In the genomic region with DNA sequence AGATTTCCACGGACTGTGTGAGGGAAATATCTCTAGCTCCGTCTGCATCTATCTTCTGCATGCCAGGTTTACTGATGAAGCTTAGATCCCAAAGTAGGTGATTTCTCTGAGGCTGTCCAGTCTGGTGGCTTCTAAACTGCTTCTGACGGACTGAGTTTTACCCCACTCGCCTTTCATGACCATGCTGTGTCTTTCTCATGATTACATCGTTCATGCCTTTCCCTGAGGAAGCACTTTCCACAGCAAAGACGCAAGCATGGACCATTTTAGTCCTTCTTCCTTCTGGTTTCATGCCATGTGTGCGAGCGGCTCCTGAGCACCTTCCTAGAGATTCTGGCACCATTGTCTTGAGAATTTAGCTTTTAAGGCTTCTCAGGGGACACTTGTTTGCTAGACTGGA, we compare ENCODE assay signal across 19 mouse cellular contexts.
DNase-seq lines count a peak whose midpoint lies in the region; ATAC-seq and TF ChIP-seq lines count a peak whose summit lies in the region.
"Had no signal": no experiment of that assay in that cellular context is flagged by ENCODE, and none has a peak within 500 bp of the region (broad histone marks: within the 10 kb centered on the region; RNA-seq: fewer than 3 reads in every experiment).

No protein-coding gene starts in this region.

- H3K4me2 ChIP-seq in embryonic facial prominence, embryonic 15.5 days (replicated peaks), result no peak overlapping the region
- no peak overlapping the region for H3K4me2 ChIP-seq in limb, embryonic 15.5 days
- H3K4me2 ChIP-seq in hindbrain, embryonic 11.5 days (replicated peaks; ENCODE audit: low read depth, low read length), result no peak overlapping the region
- H3K4me2 ChIP-seq: forebrain, embryonic 13.5 days; heart, embryonic 13.5 days; hindbrain, embryonic 12.5 days had no signal

- no peaks in the 10 kb centered on the region for H3K9me3 ChIP-seq in embryonic facial prominence, embryonic 15.5 days (replicated peaks)
- H3K9me3 ChIP-seq in limb, embryonic 15.5 days, result no peaks in the 10 kb centered on the region
- H3K9me3 ChIP-seq in hindbrain, embryonic 11.5 days (ENCODE audit: control insufficient read depth, low read length), result no peaks in the 10 kb centered on the region
- H3K9me3 ChIP-seq: forebrain, embryonic 13.5 days; heart, embryonic 13.5 days; hindbrain, embryonic 12.5 days had no signal

- 84% methylated on average over 8 of the region's 8 CpGs for WGBS in embryonic facial prominence, embryonic 15.5 days
- 61% methylated on average over 8 of the region's 8 CpGs for WGBS in limb, embryonic 15.5 days
- WGBS in hindbrain, embryonic 11.5 days, result 92% methylated on average over 8 of the region's 8 CpGs

- H3K36me3 ChIP-seq in embryonic facial prominence, embryonic 15.5 days, result no peaks in the 10 kb centered on the region
- no peaks in the 10 kb centered on the region for H3K36me3 ChIP-seq in limb, embryonic 15.5 days
- no peaks in the 10 kb centered on the region for H3K36me3 ChIP-seq in hindbrain, embryonic 11.5 days (ENCODE audit: control insufficient read depth, insufficient read depth, low read length)
- H3K36me3 ChIP-seq: heart, embryonic 13.5 days; hindbrain, embryonic 12.5 days had no signal

- DNase-seq in gastrocnemius, adult 2 months, result no peak
- DNase-seq in gastrocnemius, postnatal 10 days, result no peak
- DNase-seq in 3T3-L1 (ENCODE audit: low read depth, low spot score), result peak; percentile 55
- DNase-seq in hindbrain, embryonic 11.5 days (ENCODE audit: low spot score), result no peak
- DNase-seq: adrenal gland, adult 8-10 months; cerebellum, adult 18-20 months; cerebellum, adult 9-11 months; cerebellum, postnatal 36 days; forebrain, postnatal 0 days; gastrocnemius, postnatal 14 days; heart, postnatal 36 days; kidney, adult 18-20 months had no signal

- no peak for TF ChIP-seq CTCF in gastrocnemius, adult 2 months (IDR thresholded peaks at IDR 0.05)

- no peak overlapping the region for H3K4me3 ChIP-seq in gastrocnemius, adult 2 months
- no peak overlapping the region for H3K4me3 ChIP-seq in embryonic facial prominence, embryonic 15.5 days (replicated peaks)
- no peak overlapping the region for H3K4me3 ChIP-seq in limb, embryonic 15.5 days
- H3K4me3 ChIP-seq in hindbrain, embryonic 11.5 days (ENCODE audit: low read depth, low read length), result no peak overlapping the region
- H3K4me3 ChIP-seq: forebrain, embryonic 13.5 days; heart, embryonic 13.5 days; hindbrain, embryonic 12.5 days had no signal

- H3K9ac ChIP-seq in embryonic facial prominence, embryonic 15.5 days, result no peak overlapping the region
- H3K9ac ChIP-seq in limb, embryonic 15.5 days, result no peak overlapping the region
- no peak overlapping the region for H3K9ac ChIP-seq in hindbrain, embryonic 11.5 days (ENCODE audit: low read depth, low read length)
- H3K9ac ChIP-seq: forebrain, embryonic 13.5 days; forebrain, postnatal 0 days; heart, embryonic 13.5 days; hindbrain, embryonic 12.5 days had no signal

- no peaks in the 10 kb centered on the region for H3K27me3 ChIP-seq in embryonic facial prominence, embryonic 15.5 days
- H3K27me3 ChIP-seq in limb, embryonic 15.5 days, result no peaks in the 10 kb centered on the region
- H3K27me3 ChIP-seq in hindbrain, embryonic 11.5 days (ENCODE audit: control insufficient read depth, insufficient read depth, low read length), result no peaks in the 10 kb centered on the region
- H3K27me3 ChIP-seq: forebrain, embryonic 13.5 days; heart, embryonic 13.5 days; hindbrain, embryonic 12.5 days had no signal

- peaks cover 45% of the 10 kb centered on the region for H3K4me1 ChIP-seq in embryonic facial prominence, embryonic 15.5 days
- H3K4me1 ChIP-seq in limb, embryonic 15.5 days, result peaks cover 61% of the 10 kb centered on the region
- H3K4me1 ChIP-seq in hindbrain, embryonic 11.5 days (replicated peaks; ENCODE audit: control insufficient read depth, insufficient read depth, low read length), result no peaks in the 10 kb centered on the region

- ATAC-seq in embryonic facial prominence, embryonic 15.5 days (ENCODE audit: insufficient number of reproducible peaks, low FRiP score, low TSS enrichment, low read depth), result no peak
- no peak for ATAC-seq in limb, embryonic 15.5 days (ENCODE audit: insufficient number of reproducible peaks, low FRiP score, low TSS enrichment, low read depth)
- no peak for ATAC-seq in hindbrain, embryonic 11.5 days (ENCODE audit: low FRiP score)
- no peak for ATAC-seq in inflammation-experienced regulatory T-cells, adult 6 months
- ATAC-seq: forebrain, embryonic 13.5 days; forebrain, postnatal 0 days; hindbrain, embryonic 16.5 days had no signal

- intact Hi-C loops in gastrocnemius, adult 2 months (cut with DNase I), result no loop called here

- H3K27ac ChIP-seq in gastrocnemius, adult 2 months, result peak overlapping the region; percentile 24; the same call in 1 of the 2 replicates
- peak overlapping the region; percentile 70 for H3K27ac ChIP-seq in embryonic facial prominence, embryonic 15.5 days (replicated peaks)
- peak overlapping the region; percentile 71 for H3K27ac ChIP-seq in limb, embryonic 15.5 days
- no peak overlapping the region for H3K27ac ChIP-seq in hindbrain, embryonic 11.5 days (ENCODE audit: low read depth, low read length)
- H3K27ac ChIP-seq: forebrain, embryonic 13.5 days; heart, embryonic 13.5 days; hindbrain, embryonic 12.5 days had no signal
